Mouse (Mus musculus) NIH3T3 (cell line): Measurements from ENCODE around the gene Gm4450.
"Not testable (repeated sequence)": the region's sequence is repeated elsewhere in the genome, so short reads cannot be mapped to it uniquely, and the experiment has no call there.

ENCODE experiments used
- DNase-seq: peaks from one replicate; pipeline ENCODE4 v3.0.0-alpha.2; 2012; ENCODE audit warnings: low read depth

Gm4450 gene

DNA sequence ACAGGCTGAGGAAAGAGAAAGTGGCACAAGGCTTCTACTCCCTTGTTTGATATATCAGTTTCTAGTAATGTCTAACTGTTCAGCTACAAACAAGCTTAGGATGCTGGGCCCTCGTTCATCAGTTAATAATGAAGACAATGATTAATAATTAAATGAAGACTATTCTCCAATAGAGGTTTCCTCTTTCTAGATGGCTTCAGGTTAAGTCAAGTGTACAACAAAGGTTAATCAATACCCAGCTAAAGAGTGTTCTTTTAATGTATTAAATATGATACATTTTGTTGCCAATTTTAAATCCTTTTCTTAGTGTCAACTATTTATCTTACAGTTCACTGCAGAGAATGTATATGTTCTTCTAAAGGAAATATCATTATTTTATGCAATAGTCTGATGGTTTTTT, at the start of gene Gm4450:
TSS of gene Gm4450 (minus strand) at position 101 of the 400 bp plus-strand sequence.
- DNase-seq: not testable (repeated sequence)

DNA sequence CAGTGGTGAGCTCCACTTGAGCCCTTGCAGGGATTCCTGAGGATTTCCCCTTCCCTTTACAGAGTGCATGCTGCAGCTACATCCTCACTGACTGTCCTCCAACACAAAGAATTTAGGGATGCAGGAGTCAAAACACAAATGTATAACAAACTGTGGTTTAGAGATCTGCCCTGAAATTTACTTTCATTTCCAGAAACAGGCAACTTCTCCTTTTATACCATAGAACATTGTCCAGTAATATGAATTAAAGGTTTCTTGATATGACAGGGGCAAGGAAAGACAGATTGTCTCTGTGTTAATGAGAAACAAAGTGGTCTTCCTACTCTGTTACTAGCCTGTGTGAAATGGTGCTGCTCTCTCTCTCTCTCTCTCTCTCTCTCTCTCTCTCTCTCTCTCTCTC, 40.5 kb upstream of the Gm4450 start:
- DNase-seq: not testable (repeated sequence)

DNA sequence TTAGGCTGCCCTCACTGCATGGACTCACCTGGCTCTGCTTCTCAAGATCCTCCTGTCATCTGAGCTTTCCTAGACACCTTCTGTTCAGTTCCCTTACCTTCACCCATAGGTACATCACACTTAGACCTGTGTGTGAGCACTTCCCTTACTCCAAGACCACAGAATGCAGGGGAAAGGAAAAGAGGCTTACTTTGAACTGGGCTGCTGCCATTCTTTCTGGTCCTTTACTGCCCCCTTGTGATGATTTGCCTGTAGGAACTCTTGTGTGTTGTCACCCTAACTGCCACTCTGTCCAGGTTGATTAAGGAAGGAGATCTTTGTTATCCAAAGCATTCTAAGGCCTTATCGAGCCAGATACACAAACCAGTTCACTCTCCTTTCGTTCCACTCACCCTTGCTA, 39.8 kb upstream of the Gm4450 start:
- not testable (repeated sequence) for DNase-seq

DNA sequence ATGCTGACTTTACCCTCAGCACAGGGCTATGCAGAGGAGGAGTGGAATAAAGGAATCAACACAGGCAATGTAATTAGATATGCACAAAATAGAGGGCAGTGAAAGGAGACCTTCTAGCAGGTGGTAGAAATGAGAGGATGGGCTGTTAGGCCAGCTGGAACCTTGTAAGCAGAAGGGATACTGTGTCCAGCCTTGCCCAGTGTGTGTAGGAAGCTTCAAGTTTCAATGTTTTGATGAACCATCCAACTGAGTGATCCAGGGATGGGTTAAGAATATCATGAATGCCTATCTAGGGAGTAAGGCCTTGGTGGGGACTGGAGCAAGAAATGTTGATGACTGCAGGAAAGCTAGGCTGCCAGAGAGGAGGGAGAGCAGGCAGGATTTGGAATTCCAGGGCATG, 38.1 kb upstream of the Gm4450 start:
- DNase-seq: not testable (repeated sequence)

DNA sequence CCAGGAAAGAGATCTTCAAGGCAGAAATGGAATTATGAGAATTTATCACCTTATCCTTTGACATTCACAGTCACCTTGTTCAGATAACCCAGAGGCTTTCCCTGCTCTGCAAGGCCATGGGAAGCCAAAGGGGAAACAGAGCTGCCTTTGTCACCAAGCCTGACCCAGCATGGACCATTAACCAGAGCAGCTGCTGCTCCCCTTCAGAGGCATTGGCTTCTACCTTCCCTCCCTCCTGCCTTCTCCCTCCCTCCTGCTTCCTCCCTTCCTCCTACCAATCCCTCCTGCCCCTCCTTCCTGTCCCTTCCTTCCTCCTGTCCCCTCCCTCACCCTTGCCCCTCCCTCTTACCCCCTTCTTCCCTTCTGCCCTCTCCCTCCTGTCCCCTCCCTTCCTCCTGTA, 37.3 kb upstream of the Gm4450 start:
- not testable (repeated sequence) for DNase-seq

DNA sequence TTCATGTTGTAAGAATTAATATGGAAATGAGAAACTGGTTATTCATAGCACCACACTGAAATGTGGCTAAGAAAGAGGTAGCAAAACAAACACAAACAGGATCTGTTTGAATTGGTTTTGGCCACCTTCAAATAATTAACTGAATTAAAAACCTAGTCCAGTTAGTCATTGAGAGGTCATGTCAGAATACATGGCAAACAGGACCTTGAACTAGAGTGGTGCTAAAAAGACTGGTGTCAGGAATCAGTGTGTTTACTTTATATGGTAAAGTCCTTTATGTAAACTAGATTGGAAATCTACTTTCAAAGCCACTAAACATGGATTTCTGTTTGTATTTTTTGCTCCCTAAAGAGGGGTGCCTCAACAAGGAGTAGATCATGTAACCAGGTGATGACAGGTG, 14.6 kb upstream of the Gm4450 start:
- DNase-seq: not testable (repeated sequence)

DNA sequence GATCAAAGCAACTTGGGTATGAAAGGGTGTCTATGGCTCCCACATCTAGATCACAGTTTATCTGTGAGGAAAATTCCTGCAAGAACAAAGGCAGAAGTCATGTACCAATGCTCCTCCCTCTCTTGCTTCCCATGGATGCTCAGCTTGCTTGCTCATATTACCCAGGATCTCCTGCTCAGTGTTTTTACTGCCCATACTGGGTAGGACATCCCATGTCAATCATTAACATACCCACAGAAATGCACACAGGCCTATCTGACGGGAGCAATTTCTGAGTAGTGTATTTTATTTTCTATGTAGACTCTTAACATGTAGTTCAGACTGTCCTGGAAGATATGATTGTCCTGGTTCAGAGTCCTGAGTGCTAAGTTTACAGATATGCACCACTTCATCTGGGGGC, 14.1 kb upstream of the Gm4450 start:
- DNase-seq: not testable (repeated sequence)

DNA sequence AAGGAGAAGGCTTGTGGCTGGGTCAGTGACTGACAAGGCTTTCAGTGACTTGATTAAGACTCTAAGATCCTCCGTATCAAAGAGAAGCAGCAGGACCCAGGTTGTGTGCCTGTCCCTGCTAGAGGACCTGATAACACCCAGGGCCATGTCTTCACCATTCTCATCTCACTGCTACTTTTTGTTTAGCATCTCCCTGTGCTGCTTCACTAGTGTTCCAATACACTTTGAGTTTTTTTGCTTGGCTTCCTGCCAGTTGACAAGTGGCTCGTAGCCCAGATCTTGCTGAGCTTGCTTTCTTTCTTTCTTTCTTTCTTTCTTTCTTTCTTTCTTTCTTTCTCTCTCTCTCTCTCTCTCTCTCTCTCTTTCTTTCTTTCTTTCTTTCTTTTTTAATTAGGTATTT, 12.4 kb upstream of the Gm4450 start:
- not testable (repeated sequence) for DNase-seq

DNA sequence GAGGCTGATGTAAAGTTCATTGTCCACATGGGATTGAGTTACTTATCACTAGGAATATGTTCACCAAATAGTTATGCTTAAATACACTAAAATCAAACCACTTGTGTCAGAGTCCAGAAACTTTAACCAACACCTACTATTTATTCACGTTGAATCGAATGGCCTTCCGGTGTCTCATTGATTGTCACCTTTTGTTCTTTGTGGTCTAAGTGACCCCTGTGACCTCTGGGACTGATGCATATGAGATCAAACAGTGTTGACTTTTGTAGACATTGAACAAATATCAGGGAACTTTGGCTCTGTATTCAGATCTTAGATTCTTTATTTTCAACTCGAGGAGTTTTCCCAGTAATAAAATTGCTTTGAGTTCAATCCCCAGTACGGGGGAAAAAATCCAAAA, 3.1 kb downstream of the Gm4450 start:
- not testable (repeated sequence) for DNase-seq

DNA sequence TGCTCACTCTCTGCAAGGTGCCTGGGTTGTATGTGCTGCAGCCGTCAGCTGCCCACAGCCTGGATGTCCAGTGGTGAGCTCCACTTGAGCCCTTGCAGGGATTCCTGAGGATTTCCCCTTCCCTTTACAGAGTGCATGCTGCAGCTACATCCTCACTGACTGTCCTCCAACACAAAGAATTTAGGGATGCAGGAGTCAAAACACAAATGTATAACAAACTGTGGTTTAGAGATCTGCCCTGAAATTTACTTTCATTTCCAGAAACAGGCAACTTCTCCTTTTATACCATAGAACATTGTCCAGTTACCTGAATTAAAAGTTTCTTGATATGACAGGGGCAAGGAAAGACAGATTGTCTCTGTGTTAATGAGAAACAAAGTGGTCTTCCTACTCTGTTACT, 13.0 kb downstream of the Gm4450 start:
- not testable (repeated sequence) for DNase-seq

DNA sequence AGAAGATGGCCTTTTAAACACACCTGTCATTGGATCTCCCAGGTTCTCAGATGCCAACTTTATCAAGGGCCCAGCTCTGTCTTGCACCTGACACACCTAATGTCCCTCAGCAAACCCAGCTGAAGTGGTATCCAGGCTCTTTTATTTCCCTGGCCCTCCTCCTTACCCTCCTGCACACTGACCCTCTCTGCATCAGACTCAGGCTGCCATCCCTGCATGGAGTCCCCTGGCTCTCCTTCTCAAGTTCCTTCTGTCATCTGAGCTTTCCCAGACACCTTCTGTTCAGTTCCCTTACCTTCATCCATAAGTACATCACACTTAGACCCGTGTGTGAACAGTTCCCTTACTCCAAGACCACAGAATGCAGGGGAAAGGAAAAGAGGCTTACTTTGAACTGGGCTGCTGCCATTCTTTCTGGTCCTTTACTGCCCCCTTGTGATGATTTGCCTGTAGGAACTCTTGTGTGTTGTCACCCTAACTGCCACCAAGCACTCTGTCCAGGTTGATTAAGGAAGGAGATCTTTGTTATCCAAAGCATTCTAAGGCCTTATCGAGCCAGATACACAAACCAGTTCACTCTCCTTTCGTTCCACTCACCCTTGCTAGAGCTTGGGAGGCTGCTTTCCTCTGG, 13.7 kb downstream of the Gm4450 start:
- peak; percentile 9 for DNase-seq

DNA sequence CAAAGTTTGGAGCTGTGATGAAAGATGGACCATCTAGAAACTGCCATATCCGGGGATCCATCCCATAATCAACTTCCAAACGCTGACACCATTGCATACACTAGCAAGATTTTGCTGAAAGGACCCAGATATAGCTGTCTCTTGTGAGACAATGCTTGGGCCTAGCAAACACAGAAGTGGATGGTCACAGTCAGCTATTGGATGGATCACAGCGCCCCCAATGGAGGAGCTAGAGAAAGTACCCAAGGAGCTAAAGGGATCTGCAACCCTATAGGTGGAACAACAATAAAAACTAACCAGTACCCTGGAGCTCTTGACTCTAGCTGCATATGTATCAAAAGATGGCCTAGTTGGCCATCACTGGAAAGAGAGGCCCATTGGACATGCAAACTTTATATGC, 14.7 kb downstream of the Gm4450 start:
- DNase-seq: not testable (repeated sequence)

DNA sequence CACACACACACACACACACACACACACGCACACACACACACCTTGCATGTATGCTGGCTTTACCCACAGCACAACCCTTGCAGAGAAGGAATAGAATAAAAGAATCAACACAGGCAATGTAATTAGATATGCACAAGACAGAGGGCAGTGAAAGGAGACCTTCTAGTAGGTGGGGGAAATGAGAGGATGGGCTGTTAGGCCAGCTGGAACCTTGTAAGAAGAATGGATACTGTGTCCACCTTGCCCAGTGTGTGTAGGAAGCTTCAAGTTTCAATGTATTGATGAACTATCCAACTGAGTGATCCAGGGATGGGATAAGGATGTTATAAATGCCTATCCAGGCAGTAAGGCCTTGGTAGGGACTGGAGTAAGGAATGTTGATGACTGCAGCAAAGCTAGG, 21.9 kb downstream of the Gm4450 start:
- no peak for DNase-seq

DNA sequence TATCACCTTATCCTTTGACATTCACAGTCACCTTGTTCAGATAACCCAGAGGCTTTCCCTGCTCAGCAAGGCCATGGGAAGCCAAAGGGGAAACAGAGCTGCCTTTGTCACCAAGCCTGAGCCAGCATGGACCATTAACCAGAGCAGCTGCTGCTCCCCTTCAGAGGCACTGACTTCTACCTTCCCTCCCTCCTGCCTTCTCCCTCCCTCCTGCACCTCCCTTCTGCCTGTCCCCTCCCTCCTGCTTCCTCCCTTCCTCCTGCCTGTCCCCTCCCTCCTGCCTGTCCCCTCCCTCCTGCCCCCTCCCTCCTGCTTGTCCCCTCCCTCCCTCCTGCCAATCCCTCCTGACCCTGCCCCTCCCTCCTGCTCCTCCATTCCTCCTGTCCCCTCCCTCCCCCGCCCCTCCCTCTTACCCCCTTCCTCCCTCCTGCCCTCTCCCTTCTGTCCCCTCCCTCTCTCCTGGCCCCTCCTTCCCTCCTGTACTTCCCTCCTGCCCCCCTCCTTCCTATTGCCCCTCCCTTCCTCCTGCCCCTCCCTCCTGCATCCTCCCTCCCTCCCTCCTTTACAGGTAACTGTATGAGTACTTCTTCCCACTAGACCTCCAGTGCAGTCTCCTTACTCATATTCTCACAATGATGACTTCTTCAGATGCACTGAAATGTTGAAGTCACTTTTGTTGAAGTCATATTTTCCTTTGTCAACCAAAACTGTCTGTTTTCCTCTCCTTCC, 22.7 kb downstream of the Gm4450 start:
- DNase-seq: no peak

DNA sequence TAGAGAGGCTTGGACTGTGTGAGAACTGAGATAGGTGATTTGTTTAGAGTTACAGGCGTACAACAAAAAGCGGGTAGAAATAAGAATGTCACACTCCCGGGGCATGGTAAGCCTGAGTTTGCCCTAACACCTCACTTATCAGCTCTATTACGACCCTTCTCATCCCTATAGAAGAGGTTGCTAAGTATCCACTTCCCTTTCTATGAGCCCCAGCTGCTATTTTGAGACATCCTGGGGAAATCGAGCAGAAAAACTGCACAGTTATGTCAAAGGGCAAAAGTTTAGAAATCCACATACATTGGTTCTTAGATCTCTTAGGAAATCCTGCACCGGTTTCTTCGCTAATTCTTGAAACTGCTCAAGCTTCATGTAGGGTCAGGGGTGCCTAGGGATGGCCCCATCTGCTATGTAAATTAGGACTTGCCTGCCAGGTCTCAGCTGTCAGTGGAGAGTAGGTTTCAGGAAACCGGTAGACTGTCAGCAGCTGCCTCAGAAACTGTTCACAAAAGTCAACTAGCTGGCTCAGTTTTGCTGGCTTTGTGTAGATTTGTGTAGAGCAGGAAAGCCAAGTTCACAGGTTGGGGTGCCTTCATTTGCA, 27.9 kb downstream of the Gm4450 start:
- DNase-seq: no peak

DNA sequence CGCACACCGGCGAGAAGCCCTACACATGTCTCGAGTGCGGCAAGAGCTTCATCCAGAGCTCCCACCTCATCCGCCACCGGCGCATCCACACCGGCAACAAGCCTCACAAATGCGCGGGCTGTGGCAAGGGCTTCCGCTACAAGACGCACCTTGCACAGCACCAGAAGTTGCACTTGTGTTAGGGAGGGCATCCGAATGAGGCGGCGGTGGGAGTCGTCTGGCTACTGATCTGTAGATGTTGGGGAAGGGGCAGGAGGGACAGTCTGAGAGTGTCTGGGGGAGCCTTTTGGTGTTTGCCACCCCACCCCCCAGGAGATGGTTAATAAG, 28.5 kb downstream of the Gm4450 start:
- DNase-seq: no peak

DNA sequence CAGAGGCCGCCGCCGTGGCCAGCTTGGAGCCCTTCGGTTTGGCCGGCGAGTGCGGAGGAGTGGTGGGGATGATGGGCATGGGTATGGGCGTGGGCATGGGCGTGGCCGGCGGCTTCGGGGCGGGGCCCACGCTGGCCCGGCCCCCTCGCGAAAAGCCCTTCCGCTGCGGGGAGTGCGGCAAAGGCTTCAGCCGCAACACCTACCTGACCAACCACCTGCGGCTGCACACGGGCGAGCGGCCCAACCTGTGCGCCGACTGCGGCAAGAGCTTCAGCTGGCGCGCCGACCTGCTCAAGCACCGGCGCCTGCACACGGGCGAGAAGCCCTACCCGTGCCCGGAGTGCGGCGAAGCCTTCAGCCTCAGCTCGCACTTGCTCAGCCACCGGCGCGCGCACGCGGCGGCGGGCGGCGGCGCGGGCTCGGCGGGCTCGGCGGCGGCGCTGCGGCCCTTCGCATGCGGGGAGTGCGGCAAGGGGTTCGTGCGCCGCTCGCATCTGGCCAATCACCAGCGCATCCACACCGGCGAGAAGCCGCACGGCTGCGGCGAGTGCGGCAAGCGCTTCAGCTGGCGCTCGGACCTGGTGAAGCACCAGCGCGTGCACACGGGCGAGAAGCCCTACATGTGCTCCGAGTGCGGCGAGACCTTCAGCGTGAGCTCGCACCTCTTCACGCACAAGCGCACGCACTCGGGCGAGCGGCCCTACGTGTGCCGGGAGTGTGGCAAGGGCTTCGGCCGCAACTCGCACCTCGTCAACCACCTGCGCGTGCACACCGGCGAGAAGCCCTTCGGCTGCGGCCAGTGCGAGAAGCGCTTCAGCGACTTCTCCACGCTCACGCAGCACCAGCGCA, 29.1 kb downstream of the Gm4450 start:
- peak; percentile 21 for DNase-seq

DNA sequence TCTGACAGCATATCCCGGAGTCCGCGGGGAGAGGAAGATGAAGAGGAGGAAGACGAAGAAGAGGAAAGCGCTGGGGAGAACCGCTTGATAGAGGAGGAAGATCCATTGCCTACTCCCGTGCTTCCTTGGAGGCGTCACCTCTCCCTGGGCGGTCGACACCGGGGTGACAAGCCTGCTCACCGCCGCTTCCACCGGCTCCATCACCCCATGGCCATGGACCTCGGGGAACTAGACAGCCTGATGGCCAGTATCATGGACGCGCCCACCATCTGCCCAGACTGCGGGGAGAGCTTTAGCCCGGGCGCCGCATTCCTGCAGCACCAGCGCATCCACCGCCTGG, 29.7 kb downstream of the Gm4450 start:
- no peak for DNase-seq

DNA sequence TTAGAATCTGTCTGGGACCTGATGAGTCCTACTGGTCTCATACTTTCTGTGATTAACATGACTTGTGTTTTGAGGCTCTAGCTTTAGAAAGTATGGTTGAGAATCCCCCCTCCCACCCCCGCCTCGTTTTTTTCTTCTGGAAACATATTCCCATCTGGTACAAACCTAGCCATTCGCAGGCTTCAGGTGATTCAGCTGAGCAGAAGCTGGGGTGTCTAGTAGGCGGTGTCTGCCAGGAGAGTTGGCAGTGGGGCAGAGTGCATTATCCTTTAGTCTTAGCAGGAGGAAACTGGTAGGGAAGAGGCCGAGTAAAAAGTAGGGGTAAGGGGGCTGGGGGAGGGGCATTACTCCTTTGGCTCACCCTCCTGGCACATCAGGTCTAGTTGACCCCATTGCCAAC, 30.2 kb downstream of the Gm4450 start:
- DNase-seq: no peak

DNA sequence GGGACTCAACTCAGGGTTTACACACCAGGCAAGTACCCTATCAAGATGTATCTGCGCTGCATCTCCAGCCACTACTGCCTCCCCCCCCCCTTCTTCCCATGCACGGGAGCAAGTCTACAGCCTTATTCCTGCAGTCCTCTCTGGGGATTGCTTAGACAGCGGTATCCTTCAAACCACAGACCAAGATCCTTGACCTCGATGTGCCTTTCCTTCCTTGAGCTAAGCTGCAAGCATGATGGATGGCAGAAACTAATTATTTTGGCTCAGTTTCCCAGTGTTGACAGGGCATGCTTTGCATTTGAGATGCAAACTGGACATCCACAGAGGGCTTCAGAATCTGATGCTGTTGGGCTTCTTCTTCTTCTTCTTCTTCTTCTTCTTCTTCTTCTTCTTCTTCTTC, 34.0 kb downstream of the Gm4450 start:
- DNase-seq: peak; percentile 21

DNA sequence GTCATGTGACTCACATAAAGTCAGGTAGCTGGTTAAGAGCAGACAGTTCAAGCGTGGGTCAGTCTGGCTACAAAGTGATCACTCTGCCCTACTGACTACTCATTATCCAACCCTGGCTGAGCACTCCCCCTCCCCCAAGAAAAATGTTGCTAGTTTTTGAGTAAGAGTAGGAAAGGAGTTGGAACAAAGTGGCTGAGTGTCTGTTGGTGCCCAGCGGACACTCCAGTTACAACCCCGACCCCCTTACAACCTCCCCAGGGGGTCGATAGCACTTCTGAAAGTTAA, 37.2 kb downstream of the Gm4450 start:
- DNase-seq: no peak

DNA sequence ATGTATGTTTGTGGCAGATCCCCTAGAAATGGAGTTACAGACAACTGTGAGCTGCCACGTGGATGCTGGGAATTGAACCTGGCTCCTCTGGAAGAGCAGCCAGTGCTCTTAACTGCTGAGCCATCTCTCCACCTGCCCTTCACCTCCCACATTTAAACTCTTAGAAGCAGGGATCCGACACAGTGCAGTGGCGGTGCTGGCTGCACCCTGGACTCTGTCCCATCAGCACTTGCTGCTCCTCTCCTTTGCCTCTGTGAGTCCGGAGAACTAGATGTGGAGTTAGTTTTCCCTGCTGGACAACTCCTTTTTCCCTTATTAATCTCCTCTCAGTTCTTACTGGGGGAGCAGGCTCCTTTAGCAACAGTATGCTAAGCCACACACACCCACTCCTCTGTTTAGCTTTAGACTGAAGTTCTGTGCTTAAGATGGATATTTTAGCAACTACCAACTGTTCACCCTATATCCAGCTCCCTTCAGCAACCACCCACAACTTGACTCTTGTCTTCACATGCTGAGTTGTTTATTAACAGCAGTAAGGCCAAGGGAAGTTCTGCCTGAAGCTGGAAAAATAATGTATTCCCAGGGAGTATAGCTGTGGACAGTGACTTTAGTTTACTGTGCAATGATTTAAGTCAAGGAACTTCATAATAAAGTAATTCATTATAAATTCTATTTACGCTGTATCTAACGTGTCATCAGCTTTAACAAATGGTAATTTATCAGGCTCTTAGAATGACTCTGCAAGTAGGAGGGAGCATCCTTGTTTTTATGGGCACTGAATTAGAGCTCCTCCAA, 37.7 kb downstream of the Gm4450 start:
- DNase-seq: no peak
